Mouse (Mus musculus): ENCODE data around the gene Rnf26.

Gene Rnf26

DNA sequence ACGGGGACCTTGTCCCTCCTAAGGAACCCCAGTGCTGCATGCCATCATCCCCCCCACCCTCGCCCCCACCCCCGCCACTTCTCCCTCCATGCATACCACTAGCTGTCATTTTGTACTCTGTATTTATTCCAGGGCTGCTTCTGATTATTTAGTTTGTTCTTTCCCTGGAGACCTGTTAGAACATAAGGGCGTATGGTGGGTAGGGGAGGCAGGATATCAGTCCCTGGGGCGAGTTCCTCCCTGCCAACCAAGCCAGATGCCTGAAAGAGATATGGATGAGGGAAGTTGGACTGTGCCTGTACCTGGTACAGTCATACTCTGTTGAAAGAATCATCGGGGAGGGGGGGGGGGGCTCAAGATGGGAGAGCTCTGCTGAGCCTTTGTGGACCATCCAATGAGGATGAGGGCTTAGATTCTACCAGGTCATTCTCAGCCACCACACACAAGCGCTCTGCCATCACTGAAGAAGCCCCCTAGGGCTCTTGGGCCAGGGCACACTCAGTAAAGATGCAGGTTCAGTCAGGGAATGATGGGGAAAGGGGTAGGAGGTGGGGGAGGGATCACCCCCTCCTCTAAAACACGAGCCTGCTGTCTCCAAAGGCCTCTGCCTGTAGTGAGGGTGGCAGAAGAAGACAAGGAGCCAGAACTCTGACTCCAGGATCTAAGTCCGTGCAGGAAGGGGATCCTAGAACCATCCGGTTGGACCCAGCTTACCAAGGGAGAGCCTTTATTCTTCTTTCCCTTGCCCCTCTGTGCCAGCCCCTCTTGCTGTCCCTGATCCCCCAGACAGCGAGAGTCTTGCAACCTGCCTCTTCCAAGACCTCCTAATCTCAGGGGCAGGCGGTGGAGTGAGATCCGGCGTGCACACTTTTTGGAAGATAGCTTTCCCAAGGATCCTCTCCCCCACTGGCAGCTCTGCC, 65.5 kb downstream of the Rnf26 start:
- no peak for DNase-seq (ENCODE audit: low read depth, low spot score)

DNA sequence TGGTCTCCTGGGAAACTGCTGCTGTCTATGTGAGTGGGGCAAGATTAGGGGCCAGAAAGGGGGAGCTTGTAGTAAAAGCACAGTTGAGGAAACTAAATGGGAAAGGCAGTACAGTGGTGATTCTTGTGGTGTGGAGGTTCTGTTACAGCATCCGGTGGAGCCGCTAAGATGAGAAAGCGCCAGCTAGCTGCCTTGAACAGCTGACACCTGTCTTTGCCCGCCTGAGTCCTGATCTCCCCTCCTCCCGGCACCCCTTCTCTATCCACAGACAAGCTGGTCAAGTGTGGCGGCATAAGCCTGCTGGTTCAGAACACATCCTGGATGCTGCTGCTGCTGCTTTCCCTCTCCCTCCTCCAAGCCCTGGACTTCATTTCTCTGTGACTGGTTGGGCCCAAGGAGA, 66.2 kb downstream of the Rnf26 start:
- DNase-seq (ENCODE audit: low read depth, low spot score) = no peak

DNA sequence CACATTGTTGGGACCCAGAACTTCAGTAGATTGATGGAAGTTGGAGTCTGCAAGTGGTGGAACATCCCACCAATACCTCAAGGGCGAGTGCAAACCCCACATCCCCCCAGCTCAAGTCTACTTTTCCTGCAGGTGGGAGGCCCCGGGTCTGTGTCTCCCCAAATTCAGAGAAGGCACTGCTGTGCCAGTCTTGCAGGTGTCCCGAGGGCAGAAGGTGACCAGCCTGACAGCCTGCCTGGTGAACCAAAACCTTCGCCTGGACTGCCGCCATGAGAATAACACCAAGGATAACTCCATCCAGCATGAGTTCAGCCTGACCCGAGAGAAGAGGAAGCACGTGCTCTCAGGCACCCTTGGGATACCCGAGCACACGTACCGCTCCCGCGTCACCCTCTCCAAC, 66.9 kb downstream of the Rnf26 start:
- DNase-seq (ENCODE audit: low read depth, low spot score) = no peak

DNA sequence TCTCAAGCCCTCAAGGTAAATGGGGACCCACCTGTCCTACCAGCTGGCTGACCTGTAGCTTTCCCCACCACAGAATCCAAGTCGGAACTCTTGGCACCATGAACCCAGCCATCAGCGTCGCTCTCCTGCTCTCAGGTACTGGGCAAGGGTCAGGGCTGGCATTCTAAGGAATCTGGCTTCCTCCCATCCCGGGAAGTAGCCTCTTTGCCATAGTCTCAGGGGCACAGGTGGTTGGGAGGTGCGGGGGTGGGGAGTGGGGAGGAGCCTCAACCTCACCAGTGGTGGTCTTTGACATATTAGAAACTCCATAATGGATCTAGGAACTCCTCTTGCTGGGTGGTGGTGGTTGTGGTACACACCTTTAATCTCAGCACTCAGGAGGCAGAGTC, 67.4 kb downstream of the Rnf26 start:
- DNase-seq (ENCODE audit: low read depth, low spot score) = no peak

Data from 3T3-L1 (cell line).